Mouse (Mus musculus): ENCODE measurements around the gene Atp9a. TPM values are rescaled to one million over a fixed set of nuclear protein-coding genes. Genes with fewer than 3 reads are reported as not detected.
"Not testable (repeated sequence)": the region's sequence is repeated elsewhere in the genome, so short reads cannot be mapped to it uniquely, and the experiment has no call there.

Atp9a gene
- polyA plus RNA-seq, 1 experiment from 2014 or later = 143 TPM

DNA sequence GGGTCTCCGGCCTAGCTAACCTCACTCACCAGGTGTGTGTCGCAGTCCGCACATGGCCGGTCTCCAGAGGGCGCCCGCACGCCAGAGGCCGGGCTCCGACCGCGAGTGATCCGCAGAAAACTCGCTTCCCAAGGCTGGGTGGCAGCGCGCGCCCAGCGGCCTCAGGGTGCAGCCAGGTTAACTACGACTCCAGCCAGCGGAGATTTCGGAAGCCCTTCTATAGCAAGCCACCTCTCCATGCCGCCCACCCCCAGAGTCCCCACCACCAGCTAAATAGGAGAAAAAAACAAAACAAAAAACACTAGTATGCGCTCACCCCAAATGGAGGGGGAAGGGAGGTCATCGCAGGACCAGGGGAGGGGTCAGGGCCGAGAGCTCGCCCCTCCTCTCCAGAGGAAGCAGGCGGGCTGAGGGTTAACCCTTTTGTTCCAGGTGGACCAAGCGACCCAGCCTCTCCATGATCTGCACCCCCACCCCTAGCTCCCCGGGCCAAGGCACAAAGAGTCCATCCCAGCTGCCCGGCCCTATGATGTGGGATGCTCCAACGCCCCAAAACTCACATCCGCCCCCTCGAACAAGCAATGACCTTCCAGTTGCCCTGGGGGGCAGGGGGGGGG, 23.0 kb upstream of the Atp9a start:
- Histone ChIP-seq H3K27ac (replicated peaks) (0 out of 2 replicates have a peak overlapping the region, but pooled peaks have one; percentile 23), H3K9ac (replicated peaks) (peak overlapping the region; percentile 54)

DNA sequence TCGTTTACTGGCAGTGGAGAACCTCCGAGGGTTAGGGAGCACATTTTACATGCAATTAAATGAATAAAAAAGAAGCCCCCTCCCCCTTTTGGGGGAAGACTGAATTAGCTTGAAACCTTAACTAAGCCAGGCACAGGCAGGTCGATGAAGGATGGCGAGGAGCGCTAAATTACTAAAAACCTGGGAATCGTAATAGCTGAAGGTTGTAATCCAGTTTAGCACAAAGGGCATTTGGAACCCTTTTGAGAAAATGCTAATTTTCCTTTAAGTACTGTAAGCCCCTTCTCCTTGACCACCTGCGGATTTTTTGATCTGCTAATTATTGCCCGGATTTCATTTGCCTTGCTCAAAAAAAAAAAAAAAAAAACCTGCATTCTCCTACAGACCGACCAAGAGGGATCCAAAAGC, 22.3 kb upstream of the Atp9a start:
- H3K36me3 ChIP-seq = no peaks in the 10 kb centered on the region
- no peak overlapping the region for H3K27ac ChIP-seq (replicated peaks)
- 0 out of 2 replicates have a peak overlapping the region, but pooled peaks have one; percentile 1 for H3K4me3 ChIP-seq (replicated peaks)
- no peak for ATAC-seq (ENCODE audit: low FRiP score)
- H3K27me3 ChIP-seq (replicated peaks) = peaks cover 49% of the 10 kb centered on the region
- WGBS = 16% methylated on average over 9 of the region's 9 CpGs
- H3K9me3 ChIP-seq (replicated peaks) = no peaks in the 10 kb centered on the region
- peaks cover 56% of the 10 kb centered on the region for H3K4me1 ChIP-seq
- peak overlapping the region; percentile 94 for H3K4me2 ChIP-seq
- no peak overlapping the region for H3K9ac ChIP-seq (replicated peaks)

More for the DNA sequence above, 23.0 kb upstream of the Atp9a start:
- Histone ChIP-seq H3K4me3 (replicated peaks) (peak overlapping the region; percentile 52), H3K4me2 (peak overlapping the region; percentile 94), H3K4me1 (peaks cover 56% of the 10 kb centered on the region), H3K27me3 (replicated peaks) (peaks cover 49% of the 10 kb centered on the region), H3K9me3 (replicated peaks) (no peaks in the 10 kb centered on the region), H3K36me3 (no peaks in the 10 kb centered on the region)
- no peak for ATAC-seq (ENCODE audit: low FRiP score)
- WGBS = 1% methylated on average over 32 of the region's 32 CpGs

DNA sequence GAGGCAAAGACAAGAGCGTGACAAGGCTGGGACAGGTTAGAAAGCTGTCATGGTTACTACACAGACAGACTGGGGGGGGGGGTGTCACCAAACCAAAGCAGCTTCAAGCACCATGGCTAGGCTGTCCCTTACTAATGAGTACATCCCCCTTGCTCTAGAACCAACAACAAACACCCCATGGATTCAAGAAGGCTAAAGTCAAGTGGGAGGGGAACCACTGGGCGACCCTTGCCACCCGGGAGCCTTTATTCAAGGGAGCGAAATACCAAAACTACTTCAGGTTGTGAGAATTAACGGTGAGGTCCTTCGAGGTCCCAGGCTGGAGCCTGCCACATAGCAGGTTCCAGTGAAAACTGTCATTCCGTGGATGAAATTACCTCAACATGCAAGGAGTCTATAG, 21.6 kb upstream of the Atp9a start:
- WGBS = 7% methylated on average over 7 of the region's 7 CpGs
- no peak for ATAC-seq (ENCODE audit: low FRiP score)
- peaks cover 46% of the 10 kb centered on the region for H3K27me3 ChIP-seq (replicated peaks)

DNA sequence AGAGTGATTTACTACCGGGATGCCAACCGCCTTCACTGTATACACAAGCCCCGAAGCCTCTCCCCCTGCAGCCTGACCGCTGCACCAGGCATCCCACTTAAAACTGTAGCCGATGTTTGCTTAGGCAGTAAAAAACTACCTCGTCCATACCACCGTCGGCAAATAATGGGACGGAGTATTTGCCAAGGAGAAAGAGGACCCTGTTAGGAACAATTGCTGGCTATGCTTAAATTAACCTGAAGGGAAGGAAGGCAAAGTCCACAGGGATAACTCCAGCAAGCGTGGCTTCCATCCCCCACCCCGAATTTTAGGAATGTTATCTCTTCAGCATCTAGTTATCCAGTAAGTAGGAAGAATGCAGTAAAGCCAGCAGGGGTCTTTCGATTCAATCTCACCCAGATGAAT, 20.2 kb upstream of the Atp9a start:
- WGBS = under 1% methylated on average over 12 of the region's 12 CpGs
- peak overlapping the region; percentile 23 for H3K4me3 ChIP-seq (replicated peaks)

More for the DNA sequence above, 21.6 kb upstream of the Atp9a start:
- Histone ChIP-seq H3K36me3 (no peaks in the 10 kb centered on the region), H3K4me2 (peak overlapping the region; percentile 94; the same call in 1 of the 2 replicates), H3K9ac (replicated peaks) (no peak overlapping the region), H3K4me3 (replicated peaks) (no peak overlapping the region), H3K4me1 (peaks cover 56% of the 10 kb centered on the region), H3K9me3 (replicated peaks) (no peaks in the 10 kb centered on the region), H3K27ac (replicated peaks) (no peak overlapping the region)

DNA sequence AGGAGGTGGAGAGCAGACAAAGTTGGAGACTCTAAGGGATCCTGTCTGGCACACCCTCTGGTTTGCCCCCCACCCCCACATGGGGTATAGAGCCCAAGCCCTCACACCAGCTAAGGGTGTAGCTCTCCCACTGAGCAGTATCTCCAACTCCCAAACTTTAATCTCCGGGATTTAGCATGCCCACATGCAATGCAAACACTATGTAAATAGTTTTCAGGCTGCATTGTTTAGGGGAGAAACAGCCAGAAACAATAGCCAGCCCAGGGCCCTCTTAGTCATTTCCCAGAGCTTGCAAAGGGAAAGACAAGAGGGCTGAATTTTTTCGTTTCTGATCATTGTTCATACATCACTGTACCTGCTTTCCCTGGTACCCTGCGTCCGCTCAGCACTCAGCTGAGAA, 19.7 kb upstream of the Atp9a start:
- Histone ChIP-seq H3K9me3 (replicated peaks) (no peaks in the 10 kb centered on the region), H3K27me3 (replicated peaks) (peaks cover 28% of the 10 kb centered on the region), H3K4me1 (peaks cover 50% of the 10 kb centered on the region), H3K4me3 (replicated peaks) (peak overlapping the region; percentile 23), H3K36me3 (no peaks in the 10 kb centered on the region), H3K27ac (replicated peaks) (peak overlapping the region; percentile 33; the same call in 1 of the 2 replicates), H3K9ac (replicated peaks) (peak overlapping the region; percentile 17; the same call in 1 of the 2 replicates), H3K4me2 (peak overlapping the region; percentile 50)
- ATAC-seq (ENCODE audit: low FRiP score) = no peak
- WGBS = 7% methylated on average over 4 of the region's 4 CpGs

More for the DNA sequence above, 20.2 kb upstream of the Atp9a start:
- Histone ChIP-seq H3K9me3 (replicated peaks) (no peaks in the 10 kb centered on the region), H3K27ac (replicated peaks) (peak overlapping the region; percentile 33), H3K9ac (replicated peaks) (peak overlapping the region; percentile 17; the same call in 1 of the 2 replicates), H3K36me3 (no peaks in the 10 kb centered on the region), H3K27me3 (replicated peaks) (peaks cover 33% of the 10 kb centered on the region), H3K4me2 (peak overlapping the region; percentile 50), H3K4me1 (peaks cover 54% of the 10 kb centered on the region)
- ATAC-seq (ENCODE audit: low FRiP score) = no peak

DNA sequence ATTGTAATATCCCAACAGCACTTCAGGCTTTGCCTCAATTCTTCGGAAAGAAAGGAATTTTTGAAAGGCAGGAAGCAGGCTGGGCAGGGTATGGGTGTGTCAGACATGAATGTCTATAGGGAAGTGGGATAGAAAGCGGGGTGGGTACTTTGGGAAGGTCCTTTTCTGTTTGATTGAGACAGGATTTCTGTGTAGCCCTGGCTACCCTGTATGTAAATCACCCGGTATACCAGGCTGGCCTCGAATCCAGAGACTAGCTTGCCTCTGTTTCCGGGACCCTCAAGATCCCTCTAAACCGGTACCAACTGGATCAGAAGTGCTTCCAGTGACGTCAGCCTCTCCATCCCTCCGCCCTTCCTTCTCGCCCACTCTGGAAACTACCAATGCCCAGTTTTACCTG, 18.9 kb upstream of the Atp9a start:
- ATAC-seq (ENCODE audit: low FRiP score) = no peak
- no peak overlapping the region for H3K27ac ChIP-seq (replicated peaks)
- H3K36me3 ChIP-seq = no peaks in the 10 kb centered on the region
- H3K4me3 ChIP-seq (replicated peaks) = no peak overlapping the region
- no peak overlapping the region for H3K9ac ChIP-seq (replicated peaks)
- H3K4me2 ChIP-seq = no peak overlapping the region
- 91% methylated on average over 9 of the region's 9 CpGs for WGBS
- H3K4me1 ChIP-seq = peaks cover 42% of the 10 kb centered on the region
- no peaks in the 10 kb centered on the region for H3K9me3 ChIP-seq (replicated peaks)
- H3K27me3 ChIP-seq (replicated peaks) = peaks cover 22% of the 10 kb centered on the region

DNA sequence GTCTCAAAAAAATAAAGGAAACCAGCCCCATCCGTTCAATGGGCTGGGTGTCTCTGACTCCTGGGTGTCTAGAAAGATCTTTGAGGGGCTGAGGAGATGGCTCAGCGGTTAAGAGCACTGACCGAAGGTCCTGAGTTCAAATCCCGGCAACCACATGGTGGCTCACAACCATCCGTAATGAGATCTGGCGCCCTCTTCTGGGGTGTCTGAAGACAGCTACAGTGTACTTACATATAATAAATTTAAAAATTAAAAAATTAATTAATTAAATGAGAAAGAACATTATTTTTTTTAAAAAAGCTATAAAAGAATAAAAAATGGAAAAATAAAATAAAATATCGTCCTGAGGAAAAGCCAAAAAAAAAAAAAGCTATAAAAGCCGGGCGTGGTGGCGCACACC, 2.2 kb upstream of the Atp9a start:
- WGBS = 91% methylated on average over 10 of the region's 10 CpGs
- not testable (repeated sequence) for H3K4me2 ChIP-seq; ATAC-seq (ENCODE audit: low FRiP score); H3K36me3 ChIP-seq; H3K27me3 ChIP-seq (replicated peaks); H3K4me3 ChIP-seq (replicated peaks); H3K9ac ChIP-seq (replicated peaks); H3K27ac ChIP-seq (replicated peaks); H3K9me3 ChIP-seq (replicated peaks)
- peaks cover 16% of the 10 kb centered on the region for H3K4me1 ChIP-seq

DNA sequence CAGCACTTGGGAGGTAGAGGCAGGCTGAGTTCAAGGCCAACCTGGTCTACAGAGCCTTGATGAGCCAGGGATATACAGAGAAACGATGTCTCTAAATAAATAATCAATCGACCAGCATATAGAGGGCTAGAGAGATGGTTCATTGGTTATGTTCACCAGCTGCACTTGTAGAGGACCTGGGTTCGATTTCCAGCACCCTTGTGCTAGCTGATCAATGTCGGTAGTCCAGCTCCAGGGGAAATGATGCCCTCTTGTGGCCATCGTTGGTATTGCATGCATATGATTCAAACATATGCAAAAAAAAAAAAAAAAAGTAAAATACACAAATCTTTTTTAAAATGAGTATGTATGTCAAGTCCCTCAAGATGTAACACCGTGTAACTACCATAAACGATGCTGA, 440 bp upstream of the Atp9a start:
- Histone ChIP-seq H3K9ac (replicated peaks) (peak overlapping the region; percentile 82; the same call in 1 of the 2 replicates), H3K27me3 (replicated peaks) (no peaks in the 10 kb centered on the region), H3K9me3 (replicated peaks) (no peaks in the 10 kb centered on the region), H3K27ac (replicated peaks) (peak overlapping the region; percentile 97), H3K4me2 (peak overlapping the region; percentile 62), H3K4me1 (peaks cover 20% of the 10 kb centered on the region), H3K4me3 (replicated peaks) (peak overlapping the region; percentile 65), H3K36me3 (no peaks in the 10 kb centered on the region; the same call in 1 of the 2 replicates)
- 18% methylated on average over 7 of the region's 7 CpGs for WGBS
- no peak for ATAC-seq (ENCODE audit: low FRiP score)

DNA sequence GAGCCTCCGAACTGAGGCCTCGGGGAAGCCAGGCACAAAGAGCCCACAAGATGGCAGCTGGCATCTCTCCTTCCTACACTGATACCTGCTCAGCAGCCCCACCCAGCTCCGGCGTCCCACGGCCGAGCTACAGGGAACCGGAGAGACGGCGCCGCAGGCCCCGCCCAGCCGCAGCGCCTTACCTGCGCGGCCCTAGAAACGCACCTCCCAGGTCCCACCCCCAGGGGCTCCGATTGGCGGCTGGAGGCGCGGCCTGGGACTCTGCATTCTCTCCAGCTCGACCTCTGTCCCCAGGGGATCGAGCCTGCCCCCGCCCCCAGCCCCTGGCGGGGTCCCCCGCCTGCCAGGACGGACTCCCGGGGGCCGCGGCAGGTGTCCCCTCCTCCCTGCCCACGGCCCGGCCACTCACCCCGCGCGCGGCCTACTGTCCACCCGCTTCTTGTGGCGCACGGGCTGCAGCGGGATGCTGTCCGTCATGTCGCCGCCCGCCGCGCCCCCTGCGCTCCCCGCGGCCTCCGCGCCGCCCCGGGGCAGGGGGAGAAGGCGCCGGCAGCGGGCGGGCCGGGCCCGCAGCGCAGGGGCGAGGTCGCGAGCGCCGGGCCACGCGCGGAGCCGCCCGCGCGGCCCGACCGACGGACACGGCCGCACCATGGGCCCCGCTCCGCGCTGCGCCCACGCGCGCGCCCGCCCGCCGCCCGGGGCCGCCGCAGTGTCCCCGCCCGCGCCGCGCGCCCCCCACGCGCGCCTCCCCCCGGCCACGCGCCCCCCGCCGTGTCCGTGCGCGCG, 743 bp downstream of the Atp9a start:
- no peaks in the 10 kb centered on the region for H3K9me3 ChIP-seq (replicated peaks)
- peak overlapping the region; percentile 97 for H3K27ac ChIP-seq (replicated peaks)
- peak; percentile 88 for ATAC-seq (ENCODE audit: low FRiP score)
- H3K4me2 ChIP-seq = peak overlapping the region; percentile 62
- under 1% methylated on average over 32 of the region's 108 CpGs for WGBS
- no peaks in the 10 kb centered on the region for H3K27me3 ChIP-seq (replicated peaks)
- H3K36me3 ChIP-seq = no peaks in the 10 kb centered on the region; the same call in 1 of the 2 replicates
- H3K4me3 ChIP-seq (replicated peaks) = peak overlapping the region; percentile 65
- peaks cover 20% of the 10 kb centered on the region for H3K4me1 ChIP-seq
- H3K9ac ChIP-seq (replicated peaks) = peak overlapping the region; percentile 82

DNA sequence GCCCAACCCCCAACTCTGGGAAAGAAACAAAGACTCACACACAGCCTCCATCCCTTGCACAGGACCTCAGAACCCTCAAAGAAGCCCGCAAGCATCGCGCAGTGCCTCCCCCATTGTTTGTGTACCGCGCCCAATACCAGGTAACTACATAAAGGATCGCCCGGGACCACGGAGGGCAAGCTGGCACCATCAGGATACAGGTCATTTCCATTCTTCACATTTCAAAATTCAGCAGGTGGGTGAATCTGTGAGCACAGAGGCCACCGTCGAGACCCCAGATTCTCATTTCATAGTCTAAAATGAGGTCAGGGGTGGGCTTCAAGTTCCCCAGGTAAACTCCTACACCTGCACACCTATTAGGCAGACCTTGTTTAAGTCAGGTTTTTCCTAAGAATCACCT, 1.7 kb downstream of the Atp9a start:
- no peaks in the 10 kb centered on the region for H3K9me3 ChIP-seq (replicated peaks)
- H3K9ac ChIP-seq (replicated peaks) = 0 out of 2 replicates have a peak overlapping the region, but pooled peaks have one; percentile 82
- H3K4me1 ChIP-seq = peaks cover 20% of the 10 kb centered on the region
- peak overlapping the region; percentile 97; the same call in 1 of the 2 replicates for H3K27ac ChIP-seq (replicated peaks)
- no peaks in the 10 kb centered on the region; the same call in 1 of the 2 replicates for H3K36me3 ChIP-seq
- ATAC-seq (ENCODE audit: low FRiP score) = no peak
- WGBS = 91% methylated on average over 10 of the region's 10 CpGs
- H3K27me3 ChIP-seq (replicated peaks) = no peaks in the 10 kb centered on the region
- H3K4me2 ChIP-seq = peak overlapping the region; percentile 62
- H3K4me3 ChIP-seq (replicated peaks) = peak overlapping the region; percentile 65

DNA sequence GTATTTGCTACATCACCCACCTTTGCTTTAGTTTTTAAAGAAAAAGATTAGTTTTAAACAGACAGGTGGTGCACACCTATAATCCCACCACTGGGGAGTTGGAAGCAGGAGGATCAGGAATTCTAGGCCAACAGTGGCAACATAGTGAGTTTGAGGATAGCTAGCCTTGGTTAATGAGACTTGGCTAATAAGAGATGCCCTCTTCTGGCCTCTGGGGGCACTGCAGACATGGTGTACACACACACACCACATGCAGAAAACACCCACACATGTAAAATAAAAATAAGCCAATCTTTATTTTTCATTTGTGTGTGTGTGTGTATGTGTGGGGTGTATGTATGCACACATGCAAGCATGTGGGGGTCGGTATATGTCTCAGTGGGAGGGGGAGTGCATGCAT, 3.4 kb downstream of the Atp9a start:
- no peak overlapping the region for H3K4me3 ChIP-seq (replicated peaks)
- H3K9me3 ChIP-seq (replicated peaks) = no peaks in the 10 kb centered on the region
- H3K4me2 ChIP-seq = no peak overlapping the region
- H3K4me1 ChIP-seq = peaks cover 26% of the 10 kb centered on the region
- no peak overlapping the region for H3K9ac ChIP-seq (replicated peaks)
- H3K27me3 ChIP-seq (replicated peaks) = no peaks in the 10 kb centered on the region
- no peak for ATAC-seq (ENCODE audit: low FRiP score)
- H3K27ac ChIP-seq (replicated peaks) = no peak overlapping the region
- WGBS = 94% methylated on average over 1 of the region's 1 CpGs
- no peaks in the 10 kb centered on the region; the same call in 1 of the 2 replicates for H3K36me3 ChIP-seq

All from neural tube, embryonic 15.5 days (tissue).